Comparison of ENCODE assay signal across 8 mouse cellular contexts in the genomic region with DNA sequence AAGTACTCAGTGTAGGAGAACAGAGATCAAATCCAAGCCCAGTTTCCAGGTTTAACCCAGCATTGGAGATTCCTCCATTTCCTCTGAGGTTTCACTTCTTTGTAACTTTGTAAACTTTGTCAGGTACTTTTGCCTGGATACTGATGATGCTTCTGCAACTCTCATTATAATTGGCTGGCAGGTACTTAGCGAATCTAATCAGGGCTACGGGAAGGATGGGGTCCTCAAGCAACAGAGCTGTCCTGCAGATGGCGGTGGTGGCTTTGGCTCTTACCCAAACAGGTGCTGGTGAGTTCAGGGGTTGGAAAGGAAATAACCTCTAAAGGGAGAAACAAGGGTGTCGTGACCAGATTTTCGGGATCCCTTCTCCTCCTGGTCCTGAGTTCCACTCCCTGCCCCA. TPM values are rescaled to one million over a fixed set of nuclear protein-coding genes. Genes with fewer than 3 reads are reported as not detected.
A peak's percentile ranks its signal among the peaks of the same experiment; 100 is the strongest.
DNase-seq lines count a peak whose midpoint lies in the region; ATAC-seq and TF ChIP-seq lines count a peak whose summit lies in the region.

No protein-coding gene starts in this region.

- H3K9me3 ChIP-seq in midbrain, embryonic 14.5 days (ENCODE audit: control insufficient read depth, low read length), result no peaks in the 10 kb centered on the region
- no peaks in the 10 kb centered on the region for H3K9me3 ChIP-seq in midbrain, embryonic 13.5 days
- no peaks in the 10 kb centered on the region for H3K9me3 ChIP-seq in embryonic facial prominence, embryonic 11.5 days (replicated peaks; ENCODE audit: control insufficient read depth, low read length)
- H3K9me3 ChIP-seq in kidney, embryonic 15.5 days (replicated peaks), result no peaks in the 10 kb centered on the region
- no peaks in the 10 kb centered on the region for H3K9me3 ChIP-seq in forebrain, embryonic 13.5 days (replicated peaks)

- H3K4me3 ChIP-seq in midbrain, embryonic 14.5 days (replicated peaks; ENCODE audit: low read depth, low read length), result no peak overlapping the region
- H3K4me3 ChIP-seq in midbrain, embryonic 13.5 days (replicated peaks), result no peak overlapping the region
- no peak overlapping the region for H3K4me3 ChIP-seq in embryonic facial prominence, embryonic 11.5 days (ENCODE audit: low read depth, low read length)
- H3K4me3 ChIP-seq in kidney, embryonic 15.5 days (replicated peaks), result no peak overlapping the region
- no peak overlapping the region for H3K4me3 ChIP-seq in lung, adult 2 months (replicated peaks; ENCODE audit: extremely low read depth, low read depth, low read length)
- peak overlapping the region; percentile 32; the same call in 1 of the 2 replicates for H3K4me3 ChIP-seq in spleen, adult 2 months (ENCODE audit: extremely low read depth, insufficient read depth, insufficient read length)
- H3K4me3 ChIP-seq in forebrain, embryonic 13.5 days, result no peak overlapping the region

- H3K4me2 ChIP-seq in midbrain, embryonic 14.5 days (ENCODE audit: low read length), result no peak overlapping the region
- no peak overlapping the region for H3K4me2 ChIP-seq in midbrain, embryonic 13.5 days (replicated peaks)
- no peak overlapping the region for H3K4me2 ChIP-seq in embryonic facial prominence, embryonic 11.5 days (ENCODE audit: low read depth, low read length)
- no peak overlapping the region for H3K4me2 ChIP-seq in kidney, embryonic 15.5 days
- no peak overlapping the region for H3K4me2 ChIP-seq in forebrain, embryonic 13.5 days

- peak; percentile 40 for DNase-seq in midbrain, embryonic 14.5 days
- peak; percentile 74 for DNase-seq in R1 (ENCODE audit: low read depth, low spot score)
- peak; percentile 27 for DNase-seq in embryonic facial prominence, embryonic 11.5 days (ENCODE audit: low spot score)
- peak; percentile 6 for DNase-seq in lung, adult 2 months
- DNase-seq in spleen, adult 2 months (ENCODE audit: low read depth in 1 of 2, low spot score in 2 of 2), result peak; percentile 75 to 85

- no peak overlapping the region for H3K27ac ChIP-seq in midbrain, embryonic 14.5 days (replicated peaks; ENCODE audit: low read depth, low read length)
- H3K27ac ChIP-seq in midbrain, embryonic 13.5 days, result no peak overlapping the region
- no peak overlapping the region for H3K27ac ChIP-seq in embryonic facial prominence, embryonic 11.5 days (replicated peaks; ENCODE audit: low read depth, low read length)
- no peak overlapping the region for H3K27ac ChIP-seq in kidney, embryonic 15.5 days
- H3K27ac ChIP-seq in spleen, adult 2 months (ENCODE audit: insufficient read depth, low read length), result 0 out of 2 replicates have a peak overlapping the region, but pooled peaks have one; percentile 7
- H3K27ac ChIP-seq in forebrain, embryonic 13.5 days, result no peak overlapping the region

- H3K36me3 ChIP-seq in midbrain, embryonic 14.5 days (ENCODE audit: control insufficient read depth, insufficient read depth, low read length), result no peaks in the 10 kb centered on the region
- no peaks in the 10 kb centered on the region for H3K36me3 ChIP-seq in midbrain, embryonic 13.5 days
- no peaks in the 10 kb centered on the region for H3K36me3 ChIP-seq in embryonic facial prominence, embryonic 11.5 days (replicated peaks; ENCODE audit: control insufficient read depth, insufficient read depth, low read depth, low read length)
- no peaks in the 10 kb centered on the region for H3K36me3 ChIP-seq in kidney, embryonic 15.5 days
- H3K36me3 ChIP-seq in spleen, adult 2 months (ENCODE audit: control insufficient read depth, insufficient read depth, low read length), result no peaks in the 10 kb centered on the region
- no peaks in the 10 kb centered on the region for H3K36me3 ChIP-seq in forebrain, embryonic 13.5 days (ENCODE audit: poor library complexity, severe bottlenecking)

- 37% methylated on average over 5 of the region's 5 CpGs for WGBS in midbrain, embryonic 14.5 days
- WGBS in midbrain, embryonic 13.5 days, result 30% methylated on average over 5 of the region's 5 CpGs
- 29% methylated on average over 5 of the region's 5 CpGs for WGBS in embryonic facial prominence, embryonic 11.5 days
- WGBS in kidney, embryonic 15.5 days, result 35% methylated on average over 5 of the region's 5 CpGs
- WGBS in lung, adult 2 months, result 28% methylated on average over 5 of the region's 5 CpGs
- WGBS in spleen, adult 2 months, result 15% methylated on average over 5 of the region's 5 CpGs
- 27% methylated on average over 5 of the region's 5 CpGs for WGBS in forebrain, embryonic 13.5 days

- no peak for TF ChIP-seq POLR2A in lung, adult 2 months (IDR thresholded peaks at IDR 0.05; ENCODE audit: borderline replicate concordance, extremely low read depth, low read depth, low read length)
- TF ChIP-seq POLR2A in spleen, adult 2 months (IDR thresholded peaks at IDR 0.05; ENCODE audit: low read depth, low read length), result no peak

- no peak for TF ChIP-seq CTCF in lung, adult 2 months (IDR thresholded peaks at IDR 0.05; ENCODE audit: insufficient read depth, low read length)
- TF ChIP-seq CTCF in spleen, adult 2 months (IDR thresholded peaks at IDR 0.05; ENCODE audit: extremely low read depth, insufficient read depth, insufficient read length, insufficient replicate concordance), result peak; percentile 43; the same call in 1 of the 2 replicates

- ATAC-seq in midbrain, embryonic 14.5 days (ENCODE audit: low FRiP score, low TSS enrichment), result no peak
- no peak for ATAC-seq in midbrain, embryonic 13.5 days
- ATAC-seq in embryonic facial prominence, embryonic 11.5 days (replicated peaks; ENCODE audit: insufficient number of reproducible peaks, low FRiP score, low TSS enrichment, low read depth), result no peak
- peak; percentile 71; the same call in 1 of the 2 replicates for ATAC-seq in kidney, embryonic 15.5 days (replicated peaks; ENCODE audit: low FRiP score)
- ATAC-seq in forebrain, embryonic 13.5 days, result no peak

- no peak overlapping the region for H3K9ac ChIP-seq in midbrain, embryonic 14.5 days (replicated peaks; ENCODE audit: low read length)
- H3K9ac ChIP-seq in midbrain, embryonic 13.5 days (replicated peaks), result no peak overlapping the region
- H3K9ac ChIP-seq in embryonic facial prominence, embryonic 11.5 days (replicated peaks; ENCODE audit: low read length), result no peak overlapping the region
- no peak overlapping the region for H3K9ac ChIP-seq in kidney, embryonic 15.5 days
- no peak overlapping the region for H3K9ac ChIP-seq in forebrain, embryonic 13.5 days

- no peaks in the 10 kb centered on the region for H3K27me3 ChIP-seq in midbrain, embryonic 14.5 days (ENCODE audit: control insufficient read depth, insufficient read depth, low read length)
- no peaks in the 10 kb centered on the region for H3K27me3 ChIP-seq in midbrain, embryonic 13.5 days
- H3K27me3 ChIP-seq in embryonic facial prominence, embryonic 11.5 days (ENCODE audit: control insufficient read depth, insufficient read depth, low read length), result no peaks in the 10 kb centered on the region
- no peaks in the 10 kb centered on the region for H3K27me3 ChIP-seq in kidney, embryonic 15.5 days
- no peaks in the 10 kb centered on the region for H3K27me3 ChIP-seq in spleen, adult 2 months (ENCODE audit: control insufficient read depth, insufficient read depth, low read length)
- H3K27me3 ChIP-seq in forebrain, embryonic 13.5 days, result no peaks in the 10 kb centered on the region

- H3K4me1 ChIP-seq in midbrain, embryonic 14.5 days (ENCODE audit: control insufficient read depth, insufficient read depth, low read length), result no peaks in the 10 kb centered on the region
- no peaks in the 10 kb centered on the region for H3K4me1 ChIP-seq in midbrain, embryonic 13.5 days (replicated peaks)
- H3K4me1 ChIP-seq in embryonic facial prominence, embryonic 11.5 days (ENCODE audit: control insufficient read depth, insufficient read depth, low read length), result no peaks in the 10 kb centered on the region
- H3K4me1 ChIP-seq in kidney, embryonic 15.5 days, result no peaks in the 10 kb centered on the region
- H3K4me1 ChIP-seq in lung, adult 2 months (ENCODE audit: control insufficient read depth, insufficient read depth, low read length), result no peaks in the 10 kb centered on the region
- no peaks in the 10 kb centered on the region for H3K4me1 ChIP-seq in spleen, adult 2 months (ENCODE audit: control insufficient read depth, insufficient read depth, insufficient read length)
- no peaks in the 10 kb centered on the region for H3K4me1 ChIP-seq in forebrain, embryonic 13.5 days

RNA-seq across cellular contexts. Expression of gene Olfr97, which starts 9.6 kb away (rescaled TPM):
- polyA plus RNA-seq in midbrain, embryonic 14.5 days (2014; fragmentation: Nextera tagmentation; extraction: Ambion mirVana), result not detected in 2 replicates
- polyA plus RNA-seq in midbrain, embryonic 13.5 days (2015; fragmentation: Nextera tagmentation; extraction: Ambion mirVana), result not detected in 2 replicates
- not detected in 2 replicates for polyA plus RNA-seq in embryonic facial prominence, embryonic 11.5 days (2014; fragmentation: Nextera tagmentation; extraction: Ambion mirVana)
- polyA plus RNA-seq in kidney, embryonic 15.5 days (2015; fragmentation: Nextera tagmentation; extraction: Ambion mirVana), result not detected in 2 replicates
- not detected in 2 replicates for polyA plus RNA-seq in lung, adult 2 months (2012; rRNA removed)
- not detected in 2 replicates for polyA plus RNA-seq in spleen, adult 2 months (2012; rRNA removed)
- polyA plus RNA-seq in forebrain, embryonic 13.5 days (2015; fragmentation: Nextera tagmentation; extraction: Ambion mirVana), result not detected in 2 replicates

RNA-seq across cellular contexts. Expression of gene Olfr98, which starts 16.8 kb away (rescaled TPM):
- polyA plus RNA-seq in midbrain, embryonic 14.5 days (2014; fragmentation: Nextera tagmentation; extraction: Ambion mirVana), result not detected in 2 replicates
- polyA plus RNA-seq in midbrain, embryonic 13.5 days (2015; fragmentation: Nextera tagmentation; extraction: Ambion mirVana), result not detected in 2 replicates
- polyA plus RNA-seq in embryonic facial prominence, embryonic 11.5 days (2014; fragmentation: Nextera tagmentation; extraction: Ambion mirVana), result not detected in 2 replicates
- not detected in 2 replicates for polyA plus RNA-seq in kidney, embryonic 15.5 days (2015; fragmentation: Nextera tagmentation; extraction: Ambion mirVana)
- polyA plus RNA-seq in lung, adult 2 months (2012; rRNA removed), result not detected in 2 replicates
- polyA plus RNA-seq in spleen, adult 2 months (2012; rRNA removed), result not detected in 2 replicates
- not detected in 2 replicates for polyA plus RNA-seq in forebrain, embryonic 13.5 days (2015; fragmentation: Nextera tagmentation; extraction: Ambion mirVana)

RNA-seq across cellular contexts. Expression of gene H2-M3, which starts 23.3 kb away (rescaled TPM):
- polyA plus RNA-seq in midbrain, embryonic 14.5 days (2014; fragmentation: Nextera tagmentation; extraction: Ambion mirVana), result 0.80 and 1.1 TPM in 2 replicates
- polyA plus RNA-seq in midbrain, embryonic 13.5 days (2015; fragmentation: Nextera tagmentation; extraction: Ambion mirVana), result 0.54 and 1.1 TPM in 2 replicates
- 1.4 and 1.8 TPM in 2 replicates for polyA plus RNA-seq in embryonic facial prominence, embryonic 11.5 days (2014; fragmentation: Nextera tagmentation; extraction: Ambion mirVana)
- 1.5 and 1.8 TPM in 2 replicates for polyA plus RNA-seq in kidney, embryonic 15.5 days (2015; fragmentation: Nextera tagmentation; extraction: Ambion mirVana)
- polyA plus RNA-seq in lung, adult 2 months (2012; rRNA removed), result 14.5 and 14.6 TPM in 2 replicates
- 27.0 and 27.4 TPM in 2 replicates for polyA plus RNA-seq in spleen, adult 2 months (2012; rRNA removed)
- polyA plus RNA-seq in forebrain, embryonic 13.5 days (2015; fragmentation: Nextera tagmentation; extraction: Ambion mirVana), result 0.61 and 1.6 TPM in 2 replicates

RNA-seq across cellular contexts. Expression of gene Olfr96, which starts 26.8 kb away (rescaled TPM):
- not detected in 2 replicates for polyA plus RNA-seq in midbrain, embryonic 14.5 days (2014; fragmentation: Nextera tagmentation; extraction: Ambion mirVana)
- not detected in 2 replicates for polyA plus RNA-seq in midbrain, embryonic 13.5 days (2015; fragmentation: Nextera tagmentation; extraction: Ambion mirVana)
- not detected in 2 replicates for polyA plus RNA-seq in embryonic facial prominence, embryonic 11.5 days (2014; fragmentation: Nextera tagmentation; extraction: Ambion mirVana)
- polyA plus RNA-seq in kidney, embryonic 15.5 days (2015; fragmentation: Nextera tagmentation; extraction: Ambion mirVana), result not detected in 2 replicates
- polyA plus RNA-seq in lung, adult 2 months (2012; rRNA removed), result not detected in 2 replicates
- not detected in 2 replicates for polyA plus RNA-seq in spleen, adult 2 months (2012; rRNA removed)
- not detected in 2 replicates for polyA plus RNA-seq in forebrain, embryonic 13.5 days (2015; fragmentation: Nextera tagmentation; extraction: Ambion mirVana)

RNA-seq across cellular contexts. Expression of gene Olfr95, which starts 33.8 kb away (rescaled TPM):
- polyA plus RNA-seq in midbrain, embryonic 14.5 days (2014; fragmentation: Nextera tagmentation; extraction: Ambion mirVana), result not detected in 2 replicates
- polyA plus RNA-seq in midbrain, embryonic 13.5 days (2015; fragmentation: Nextera tagmentation; extraction: Ambion mirVana), result not detected in 2 replicates
- not detected in 2 replicates for polyA plus RNA-seq in embryonic facial prominence, embryonic 11.5 days (2014; fragmentation: Nextera tagmentation; extraction: Ambion mirVana)
- polyA plus RNA-seq in kidney, embryonic 15.5 days (2015; fragmentation: Nextera tagmentation; extraction: Ambion mirVana), result not detected in 2 replicates
- not detected in 2 replicates for polyA plus RNA-seq in lung, adult 2 months (2012; rRNA removed)
- polyA plus RNA-seq in spleen, adult 2 months (2012; rRNA removed), result not detected in 2 replicates
- not detected in 2 replicates for polyA plus RNA-seq in forebrain, embryonic 13.5 days (2015; fragmentation: Nextera tagmentation; extraction: Ambion mirVana)

Comparison
In these comparisons a context has a peak if more than half of its experiments do, and no peak if none do; other contexts are left out.
1. DNase-seq: peak in every context shown above with its lines; median percentile 80 in spleen, adult 2 months; 74 in R1; 40 in midbrain, embryonic 14.5 days; 27 in embryonic facial prominence, embryonic 11.5 days; 6 in lung, adult 2 months.